Mouse (Mus musculus) E14TG2a.4 (cell line): ENCODE data around the gene Rbck1.
A peak's percentile ranks its signal among the peaks of the same experiment; 100 is the strongest.

ENCODE experiments used
- H3K27me3 ChIP-seq: 2 replicates; pipeline ENCODE4 v1.6.1; 2014; ENCODE audit warnings: low read length, control low read depth; ENCODE audit not compliant: insufficient read depth
- H3K36me3 ChIP-seq: 2 replicates; pipeline ENCODE4 v1.6.1; 2014; ENCODE audit warnings: low read length, control low read depth; ENCODE audit not compliant: insufficient read depth
- H3K4me1 ChIP-seq: replicated peaks from 2 replicates; pipeline ENCODE4 v1.6.1; 2014; ENCODE audit warnings: low read depth, low read length, control low read depth
- H3K4me3 ChIP-seq: replicated peaks from 2 replicates; pipeline ENCODE4 v1.5.1; 2014; ENCODE audit warnings: mild to moderate bottlenecking, low read length
- H3K9me3 ChIP-seq: 2 replicates; pipeline ENCODE4 v1.6.1; 2014; ENCODE audit warnings: low read length, control low read depth
- CTCF ChIP-seq: conservative IDR thresholded peaks from 2 replicates; pipeline ENCODE4 v1.5.1; 2014; ENCODE audit warnings: low read length
- NANOG ChIP-seq: IDR thresholded peaks from 2 replicates; pipeline ENCODE4 v1.6.1; 2014; ENCODE audit warnings: borderline replicate concordance, low read length, mixed read lengths
- POU5F1 ChIP-seq: IDR thresholded peaks from 2 replicates; pipeline ENCODE4 v1.6.1; 2014; ENCODE audit warnings: low read length, borderline replicate concordance

Gene Rbck1

GRCm38 (mm10) chr2:152337591-152338212 is 5.2 kb upstream of the Rbck1 start:
- TF ChIP-seq CTCF (no peak), POU5F1 (no peak), NANOG (no peak)
- H3K27me3 ChIP-seq, result no peaks in the 10 kb centered on the region
- peaks cover 58% of the 10 kb centered on the region for H3K36me3 ChIP-seq
- H3K4me3 ChIP-seq, result 0 out of 2 replicates have a peak overlapping the region, but pooled peaks have one; percentile 10
- no peaks in the 10 kb centered on the region for H3K9me3 ChIP-seq
- peaks cover 73% of the 10 kb centered on the region for H3K4me1 ChIP-seq

- Histone ChIP-seq H3K36me3 (peaks cover 50% of the 10 kb centered on the region), H3K9me3 (no peaks in the 10 kb centered on the region), H3K27me3 (no peaks in the 10 kb centered on the region), H3K4me1 (peaks cover 68% of the 10 kb centered on the region), H3K4me3 (no peak overlapping the region)
- TF ChIP-seq NANOG, result no peak
- TF ChIP-seq POU5F1, result no peak
- no peak for TF ChIP-seq CTCF
Observed at GRCm38 (mm10) chr2:152336856-152337255, 4.4 kb upstream of the Rbck1 start.

GRCm38 (mm10) chr2:152335289-152335820 is 2.9 kb upstream of the Rbck1 start:
- peaks cover 47% of the 10 kb centered on the region for H3K36me3 ChIP-seq
- H3K27me3 ChIP-seq, result no peaks in the 10 kb centered on the region
- TF ChIP-seq POU5F1, result no peak
- TF ChIP-seq CTCF, result no peak
- no peak for TF ChIP-seq NANOG
- H3K4me1 ChIP-seq, result peaks cover 77% of the 10 kb centered on the region
- H3K9me3 ChIP-seq, result no peaks in the 10 kb centered on the region
- H3K4me3 ChIP-seq, result no peak overlapping the region

GRCm38 (mm10) chr2:152333345-152334006 is 1.0 kb upstream of the Rbck1 start:
- H3K9me3 ChIP-seq, result no peaks in the 10 kb centered on the region
- H3K4me3 ChIP-seq, result no peak overlapping the region
- peaks cover 48% of the 10 kb centered on the region for H3K36me3 ChIP-seq
- H3K4me1 ChIP-seq, result peaks cover 77% of the 10 kb centered on the region
- TF ChIP-seq NANOG (no peak), CTCF (no peak)
- H3K27me3 ChIP-seq, result no peaks in the 10 kb centered on the region

GRCm38 (mm10) chr2:152330858-152331423 is 1.5 kb downstream of the Rbck1 start:
- peaks cover 51% of the 10 kb centered on the region for H3K36me3 ChIP-seq
- TF ChIP-seq POU5F1 (no peak), NANOG (no peak), CTCF (no peak)
- H3K4me3 ChIP-seq, result peak overlapping the region; percentile 97
- no peaks in the 10 kb centered on the region for H3K9me3 ChIP-seq
- no peaks in the 10 kb centered on the region for H3K27me3 ChIP-seq
- peaks cover 85% of the 10 kb centered on the region for H3K4me1 ChIP-seq

- Histone ChIP-seq H3K9me3 (no peaks in the 10 kb centered on the region), H3K27me3 (no peaks in the 10 kb centered on the region), H3K36me3 (peaks cover 80% of the 10 kb centered on the region), H3K4me3 (no peak overlapping the region), H3K4me1 (peaks cover 82% of the 10 kb centered on the region)
- TF ChIP-seq NANOG (no peak), POU5F1 (no peak), CTCF (no peak)
Observed at GRCm38 (mm10) chr2:152327980-152328379, 4.5 kb downstream of the Rbck1 start.

- no peak for TF ChIP-seq POU5F1
- no peak for TF ChIP-seq NANOG
- TF ChIP-seq CTCF, result no peak
- Histone ChIP-seq H3K9me3 (no peaks in the 10 kb centered on the region), H3K27me3 (no peaks in the 10 kb centered on the region), H3K4me3 (no peak overlapping the region), H3K36me3 (peaks cover 93% of the 10 kb centered on the region), H3K4me1 (peaks cover 86% of the 10 kb centered on the region)
Observed at GRCm38 (mm10) chr2:152326654-152327053, 5.8 kb downstream of the Rbck1 start.

GRCm38 (mm10) chr2:152326157-152326556 is 6.3 kb downstream of the Rbck1 start:
- Histone ChIP-seq H3K9me3 (no peaks in the 10 kb centered on the region), H3K4me3 (no peak overlapping the region), H3K36me3 (peaks cover 98% of the 10 kb centered on the region), H3K27me3 (no peaks in the 10 kb centered on the region), H3K4me1 (peaks cover 86% of the 10 kb centered on the region)
- no peak for TF ChIP-seq CTCF
- TF ChIP-seq POU5F1, result no peak
- no peak for TF ChIP-seq NANOG
